Mouse (Mus musculus): ENCODE measurements around the gene Akna. TPM values are rescaled to one million over a fixed set of nuclear protein-coding genes. Genes with fewer than 3 reads are reported as not detected.
A peak's percentile ranks its signal among the peaks of the same experiment; 100 is the strongest.

Akna gene
- total and polyA plus RNA-seq, 2 experiments from 2014 or later, result 3.2 to 8.1 TPM

DNA sequence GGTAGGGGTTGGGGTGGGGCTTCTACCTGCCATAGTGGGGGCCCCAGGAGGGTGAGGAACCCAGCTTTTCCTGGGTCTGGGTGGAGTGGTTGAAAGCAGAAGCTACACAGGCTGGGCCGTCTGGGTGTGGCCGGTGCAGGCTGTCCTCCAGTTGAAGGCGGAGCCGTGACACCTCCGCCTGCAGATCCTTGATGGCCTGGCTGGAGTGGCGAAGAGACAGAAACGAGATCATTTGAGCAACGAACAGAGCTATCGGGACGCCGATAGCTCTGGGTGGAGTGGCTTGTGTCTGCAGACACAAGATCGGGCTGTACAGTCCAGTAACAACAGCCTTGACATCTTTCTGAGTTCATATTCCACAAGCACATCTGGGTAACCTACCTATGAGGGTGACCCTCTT is 28.8 kb downstream of the Akna start:
- WGBS, result 88% methylated on average over 12 of the region's 12 CpGs
- H3K4me3 ChIP-seq (ENCODE audit: low read length), result no peak overlapping the region
- no peak overlapping the region for H3K9ac ChIP-seq (replicated peaks; ENCODE audit: low read length)
- H3K36me3 ChIP-seq (ENCODE audit: insufficient read depth, low read length), result no peaks in the 10 kb centered on the region
- DNase-seq (ENCODE audit: low spot score) (no peak), ATAC-seq (no peak)
- H3K9me3 ChIP-seq (ENCODE audit: low read length), result no peaks in the 10 kb centered on the region
- no peak overlapping the region for H3K4me2 ChIP-seq (ENCODE audit: low read depth, low read length)
- H3K4me1 ChIP-seq (ENCODE audit: insufficient read depth, low read length), result no peaks in the 10 kb centered on the region
- H3K27ac ChIP-seq, result no peak overlapping the region
- no peaks in the 10 kb centered on the region for H3K27me3 ChIP-seq (ENCODE audit: insufficient read depth, low read length)
- TF ChIP-seq CTCF (IDR thresholded peaks at IDR 0.05; ENCODE audit: low read depth), result no peak

DNA sequence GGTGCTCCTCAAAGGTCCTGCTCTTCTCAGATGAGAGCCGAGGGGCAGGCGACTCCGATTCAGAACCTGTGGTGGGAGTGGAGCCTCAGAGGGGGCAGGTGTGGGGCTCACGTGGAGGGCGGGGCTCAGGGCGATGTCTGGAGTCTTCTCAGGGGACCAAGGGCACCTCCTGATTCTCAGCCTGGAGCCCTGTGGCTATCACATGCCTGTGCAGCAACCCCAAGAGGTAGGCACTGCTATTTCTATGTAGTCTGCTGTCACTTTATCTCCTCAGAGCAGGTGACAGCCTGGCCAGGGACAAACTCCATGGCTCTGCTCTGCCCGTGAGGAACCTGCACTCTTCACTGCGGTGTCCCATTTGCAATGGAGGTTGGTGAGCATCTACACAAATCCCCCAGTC is 29.8 kb downstream of the Akna start:
- Histone ChIP-seq H3K9me3 (ENCODE audit: low read length) (no peaks in the 10 kb centered on the region), H3K9ac (replicated peaks; ENCODE audit: low read length) (no peak overlapping the region), H3K36me3 (ENCODE audit: insufficient read depth, low read length) (no peaks in the 10 kb centered on the region), H3K4me2 (ENCODE audit: low read depth, low read length) (no peak overlapping the region), H3K4me1 (ENCODE audit: insufficient read depth, low read length) (no peaks in the 10 kb centered on the region), H3K4me3 (ENCODE audit: low read length) (no peak overlapping the region), H3K27me3 (ENCODE audit: insufficient read depth, low read length) (no peaks in the 10 kb centered on the region), H3K27ac (no peak overlapping the region)
- DNase-seq (ENCODE audit: low spot score) (no peak), ATAC-seq (no peak)
- 93% methylated on average over 8 of the region's 8 CpGs for WGBS
- no peak for TF ChIP-seq CTCF (IDR thresholded peaks at IDR 0.05; ENCODE audit: low read depth)

DNA sequence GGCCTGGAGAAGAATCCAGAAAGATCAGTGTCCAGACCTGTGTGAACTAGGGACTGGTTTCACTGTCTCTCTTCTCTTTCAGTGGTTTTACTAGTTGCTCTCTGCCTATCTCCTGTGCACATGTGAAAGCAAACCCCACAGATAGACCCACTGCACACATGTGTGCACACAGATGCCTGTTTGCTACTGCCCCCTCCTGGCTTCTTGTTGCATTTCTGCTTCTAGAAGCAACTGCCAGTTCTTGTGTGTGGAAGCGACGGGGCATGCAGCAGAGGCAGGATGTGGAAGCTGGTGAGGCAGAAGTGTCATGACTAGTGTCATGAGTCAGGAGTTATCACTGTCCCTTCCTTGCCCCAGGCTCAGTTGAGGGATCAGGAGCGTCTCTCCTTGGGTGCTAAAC is 31.3 kb downstream of the Akna start:
- ATAC-seq, result no peak
- Histone ChIP-seq H3K9me3 (ENCODE audit: low read length) (no peaks in the 10 kb centered on the region), H3K4me3 (ENCODE audit: low read length) (no peak overlapping the region), H3K27ac (no peak overlapping the region), H3K4me2 (ENCODE audit: low read depth, low read length) (no peak overlapping the region), H3K9ac (replicated peaks; ENCODE audit: low read length) (no peak overlapping the region), H3K27me3 (ENCODE audit: insufficient read depth, low read length) (no peaks in the 10 kb centered on the region), H3K4me1 (ENCODE audit: insufficient read depth, low read length) (no peaks in the 10 kb centered on the region), H3K36me3 (ENCODE audit: insufficient read depth, low read length) (no peaks in the 10 kb centered on the region)
- 63% methylated on average over 3 of the region's 3 CpGs for WGBS
- peak; percentile 71 for TF ChIP-seq CTCF (IDR thresholded peaks at IDR 0.05; ENCODE audit: low read depth)
- peak; percentile 64 for DNase-seq (ENCODE audit: low spot score)

DNA sequence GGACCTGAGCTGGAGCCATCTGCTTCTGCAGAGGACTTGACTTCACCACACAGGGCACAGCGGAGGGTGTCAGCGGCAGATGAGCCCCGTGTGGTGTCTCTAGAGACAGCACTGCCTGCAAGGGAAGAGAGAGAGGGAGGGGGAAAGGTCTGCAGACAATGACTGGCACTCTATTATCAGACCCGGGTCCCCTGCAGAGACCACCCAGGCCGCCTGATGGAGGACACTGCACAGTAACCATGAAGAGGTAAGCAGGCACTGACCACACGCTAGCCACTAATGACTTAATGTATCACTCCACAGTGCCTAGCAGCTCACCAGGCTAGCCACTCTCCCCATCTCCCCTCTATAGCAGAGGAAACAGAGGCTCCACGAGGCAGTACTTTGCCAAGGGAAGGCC is 32.3 kb downstream of the Akna start:
- DNase-seq (ENCODE audit: low spot score) (no peak), ATAC-seq (no peak)
- H3K4me1 ChIP-seq (ENCODE audit: insufficient read depth, low read length), result no peaks in the 10 kb centered on the region
- no peak overlapping the region for H3K27ac ChIP-seq
- no peaks in the 10 kb centered on the region for H3K36me3 ChIP-seq (ENCODE audit: insufficient read depth, low read length)
- H3K9me3 ChIP-seq (ENCODE audit: low read length), result no peaks in the 10 kb centered on the region
- WGBS, result 18% methylated on average over 7 of the region's 7 CpGs
- no peak overlapping the region for H3K9ac ChIP-seq (replicated peaks; ENCODE audit: low read length)
- no peak overlapping the region for H3K4me3 ChIP-seq (ENCODE audit: low read length)
- no peak overlapping the region for H3K4me2 ChIP-seq (ENCODE audit: low read depth, low read length)
- TF ChIP-seq CTCF (IDR thresholded peaks at IDR 0.05; ENCODE audit: low read depth), result no peak
- no peaks in the 10 kb centered on the region for H3K27me3 ChIP-seq (ENCODE audit: insufficient read depth, low read length)

DNA sequence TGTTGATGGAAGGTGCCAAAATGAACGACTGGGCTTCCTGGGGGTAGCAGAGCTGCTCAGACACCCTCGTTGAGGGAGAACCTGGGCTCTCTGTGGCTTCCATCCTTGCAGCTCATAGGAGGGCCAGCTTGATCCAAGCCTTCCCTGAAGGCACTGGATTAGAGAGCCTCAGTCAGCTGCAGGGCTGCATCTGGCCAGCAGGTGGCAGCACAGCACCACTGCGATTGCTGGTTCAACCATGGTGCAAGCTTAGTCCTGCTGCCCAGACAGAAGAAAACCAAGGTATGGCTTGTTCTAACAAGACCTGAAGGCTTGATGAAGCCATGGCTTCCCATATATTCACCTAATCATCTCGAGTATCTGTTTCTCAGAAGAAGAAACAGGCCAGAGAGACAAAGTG is 34.6 kb downstream of the Akna start:
- 21% methylated on average over 4 of the region's 4 CpGs for WGBS
- ATAC-seq, result peak; percentile 50

DNA sequence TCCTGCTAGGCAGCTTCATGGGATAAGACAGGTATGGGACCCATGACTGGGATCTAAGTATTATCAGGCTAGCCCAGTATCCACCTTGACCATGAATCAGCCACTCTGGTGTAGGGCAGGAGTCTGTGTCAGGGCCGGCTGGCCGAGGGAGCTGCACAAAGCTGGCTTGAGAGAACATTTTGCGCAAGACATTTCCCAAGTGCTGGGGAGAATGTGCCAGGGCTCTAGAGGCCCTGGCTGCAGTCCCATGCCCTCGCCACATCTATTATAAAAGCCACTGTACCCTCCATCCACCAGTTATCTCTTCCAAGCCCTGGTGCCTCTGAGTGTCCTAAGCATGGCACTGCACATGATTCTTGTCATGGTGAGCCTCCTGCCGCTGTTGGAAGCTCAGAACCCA is 41.0 kb downstream of the Akna start, which contains the start of gene Orm2:
Gene Orm2 (plus strand): TSS at position 300 of the 400 bp plus-strand sequence.
- DNase-seq (ENCODE audit: low spot score) (peak; percentile 17), ATAC-seq (no peak)
- WGBS, result 65% methylated on average over 5 of the region's 5 CpGs
- Histone ChIP-seq H3K4me2 (ENCODE audit: low read depth, low read length) (no peak within 1 kb of the TSS), H3K9me3 (ENCODE audit: low read length) (no peaks in the 10 kb centered on the region), H3K27ac (no peak within 1 kb of the TSS), H3K4me1 (ENCODE audit: insufficient read depth, low read length) (no peaks in the 10 kb centered on the region), H3K9ac (replicated peaks; ENCODE audit: low read length) (no peak within 1 kb of the TSS), H3K36me3 (ENCODE audit: insufficient read depth, low read length) (no peaks in the 10 kb centered on the region), H3K4me3 (ENCODE audit: low read length) (no peak within 1 kb of the TSS), H3K27me3 (ENCODE audit: insufficient read depth, low read length) (no peaks in the 10 kb centered on the region)
- no peak for TF ChIP-seq CTCF (IDR thresholded peaks at IDR 0.05; ENCODE audit: low read depth)

More for the DNA sequence above, 34.6 kb downstream of the Akna start:
- no peak overlapping the region for H3K4me3 ChIP-seq (ENCODE audit: low read length)
- no peaks in the 10 kb centered on the region for H3K36me3 ChIP-seq (ENCODE audit: insufficient read depth, low read length)
- H3K27ac ChIP-seq, result no peak overlapping the region
- no peaks in the 10 kb centered on the region for H3K27me3 ChIP-seq (ENCODE audit: insufficient read depth, low read length)
- H3K4me1 ChIP-seq (ENCODE audit: insufficient read depth, low read length), result no peaks in the 10 kb centered on the region
- no peak overlapping the region for H3K4me2 ChIP-seq (ENCODE audit: low read depth, low read length)
- TF ChIP-seq CTCF (IDR thresholded peaks at IDR 0.05; ENCODE audit: low read depth), result peak; percentile 99
- H3K9ac ChIP-seq (replicated peaks; ENCODE audit: low read length), result no peak overlapping the region
- no peaks in the 10 kb centered on the region for H3K9me3 ChIP-seq (ENCODE audit: low read length)
- DNase-seq (ENCODE audit: low spot score), result peak; percentile 86

DNA sequence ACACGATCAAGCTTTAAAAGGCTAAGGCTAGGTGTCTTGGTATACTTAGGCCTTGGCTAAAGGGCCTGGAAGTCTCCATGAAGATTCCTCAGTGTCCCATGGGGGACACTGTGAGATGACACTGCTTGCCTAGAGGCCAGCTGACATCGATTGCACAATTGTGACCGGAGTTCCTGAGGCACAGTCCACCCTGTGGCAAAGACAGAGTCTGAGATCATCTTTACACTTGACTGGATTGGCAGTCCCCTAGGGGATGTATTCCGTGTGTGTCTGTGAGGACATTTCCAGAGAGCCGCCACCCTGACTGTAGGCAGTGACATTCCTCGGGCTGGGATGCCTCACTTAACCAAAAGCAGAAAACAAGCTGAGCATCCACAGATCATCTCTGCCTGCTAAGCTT is 43.3 kb downstream of the Akna start:
- no peak overlapping the region for H3K9ac ChIP-seq (replicated peaks; ENCODE audit: low read length)
- no peak for DNase-seq (ENCODE audit: low spot score)
- no peak overlapping the region for H3K4me2 ChIP-seq (ENCODE audit: low read depth, low read length)
- WGBS, result 66% methylated on average over 6 of the region's 6 CpGs
- H3K27me3 ChIP-seq (ENCODE audit: insufficient read depth, low read length), result no peaks in the 10 kb centered on the region
- H3K4me3 ChIP-seq (ENCODE audit: low read length), result no peak overlapping the region
- TF ChIP-seq CTCF (IDR thresholded peaks at IDR 0.05; ENCODE audit: low read depth), result no peak
- H3K9me3 ChIP-seq (ENCODE audit: low read length), result no peaks in the 10 kb centered on the region
- H3K27ac ChIP-seq, result no peak overlapping the region
- no peaks in the 10 kb centered on the region for H3K36me3 ChIP-seq (ENCODE audit: insufficient read depth, low read length)
- no peak for ATAC-seq
- H3K4me1 ChIP-seq (ENCODE audit: insufficient read depth, low read length), result no peaks in the 10 kb centered on the region

All from hindbrain, postnatal 0 days (tissue).